Mouse (Mus musculus) hindbrain, embryonic 10.5 days (tissue): ENCODE results near the gene Kcna6. TPM values are rescaled to one million over a fixed set of nuclear protein-coding genes. Genes with fewer than 3 reads are reported as not detected.
A peak's percentile ranks its signal among the peaks of the same experiment; 100 is the strongest.

ENCODE experiments used
- DNase-seq: peaks from one replicate; pipeline ENCODE4 v3.0.0-alpha.2; 2017; ENCODE audit warnings: low spot score
- H3K27ac ChIP-seq: fragments of 300-500 bp; sonication (generic); 2 replicates; pipeline ENCODE4 v1.5.1; 2016; ENCODE audit warnings: mild to moderate bottlenecking, moderate library complexity
- H3K27me3 ChIP-seq: fragments of 300-500 bp; sonication (generic); 2 replicates; pipeline ENCODE4 v1.6.1; 2016; ENCODE audit warnings: mild to moderate bottlenecking; ENCODE audit not compliant: poor library complexity, insufficient read depth, severe bottlenecking
- H3K36me3 ChIP-seq: fragments of 300-500 bp; sonication (generic); 2 replicates; pipeline ENCODE4 v1.6.1; 2016; ENCODE audit warnings: mild to moderate bottlenecking, moderate library complexity
- H3K4me1 ChIP-seq: fragments of 300-500 bp; sonication (generic); replicated peaks from 2 replicates; pipeline ENCODE4 v1.6.1; 2016; ENCODE audit warnings: mild to moderate bottlenecking
- H3K4me3 ChIP-seq: fragments of 300-500 bp; sonication (generic); 2 replicates; pipeline ENCODE4 v1.5.1; 2016; ENCODE audit warnings: mild to moderate bottlenecking, moderate library complexity
- H3K9me3 ChIP-seq: fragments of 300-500 bp; sonication (generic); 2 replicates; pipeline ENCODE4 v1.6.1; 2016; ENCODE audit warnings: mild to moderate bottlenecking, moderate library complexity
- WGBS: fragments of 180-500 bp; shearing (Covaris S2); methylation state at CpG from one replicate; pipeline ENCODE4 v1.1.7; 2016; 5-methylcytosine and 5-hydroxymethylcytosine counted together
- polyA plus RNA-seq: library from polyadenylated mRNA; unstranded; fragments of >200 nt; fragmentation: Nextera tagmentation; extraction: Ambion mirVana; gene quantifications from 2 replicates; pipeline ENCODE4 v1.2.1, GENCODE M21; 2016

Kcna6 gene
- polyA plus RNA-seq, 1 experiment from 2014 or later = 6.7 TPM

GRCm38 (mm10) chr6:126712531-126712930 is 27.9 kb downstream of the Kcna6 start:
- Histone ChIP-seq H3K27me3 (no peaks in the 10 kb centered on the region), H3K9me3 (no peaks in the 10 kb centered on the region), H3K4me1 (no peaks in the 10 kb centered on the region), H3K36me3 (no peaks in the 10 kb centered on the region), H3K4me3 (no peak overlapping the region), H3K27ac (no peak overlapping the region)
- DNase-seq = no peak
- WGBS = 87% methylated on average over 6 of the region's 6 CpGs

GRCm38 (mm10) chr6:126705936-126706335 is 34.5 kb downstream of the Kcna6 start:
- Histone ChIP-seq H3K4me1 (peaks cover 21% of the 10 kb centered on the region), H3K36me3 (no peaks in the 10 kb centered on the region), H3K27me3 (peaks cover 10% of the 10 kb centered on the region), H3K9me3 (no peaks in the 10 kb centered on the region), H3K27ac (no peak overlapping the region), H3K4me3 (no peak overlapping the region)
- 83% methylated on average over 6 of the region's 6 CpGs for WGBS
- no peak for DNase-seq

GRCm38 (mm10) chr6:126704430-126704829 is 36.0 kb downstream of the Kcna6 start:
- Histone ChIP-seq H3K27me3 (peaks cover 18% of the 10 kb centered on the region), H3K4me1 (peaks cover 21% of the 10 kb centered on the region), H3K9me3 (no peaks in the 10 kb centered on the region), H3K27ac (0 out of 2 replicates have a peak overlapping the region, but pooled peaks have one; percentile 23), H3K36me3 (no peaks in the 10 kb centered on the region), H3K4me3 (no peak overlapping the region)
- WGBS = 30% methylated on average over 4 of the region's 4 CpGs
- peak; percentile 28 for DNase-seq

- Histone ChIP-seq H3K4me3 (peak overlapping the region; percentile 23; the same call in 1 of the 2 replicates), H3K27ac (no peak overlapping the region), H3K9me3 (no peaks in the 10 kb centered on the region), H3K4me1 (peaks cover 21% of the 10 kb centered on the region), H3K36me3 (no peaks in the 10 kb centered on the region), H3K27me3 (peaks cover 18% of the 10 kb centered on the region)
- 2% methylated on average over 12 of the region's 12 CpGs for WGBS
- DNase-seq = peak; percentile 82
These were observed 38.4 kb downstream of the Kcna6 start for GRCm38 (mm10) chr6:126702116-126702515.

GRCm38 (mm10) chr6:126701196-126701595 is 39.3 kb downstream of the Kcna6 start:
- no peaks in the 10 kb centered on the region for H3K36me3 ChIP-seq
- DNase-seq = no peak
- H3K4me3 ChIP-seq = no peak overlapping the region
- peaks cover 16% of the 10 kb centered on the region for H3K4me1 ChIP-seq
- peaks cover 18% of the 10 kb centered on the region for H3K27me3 ChIP-seq
- 78% methylated on average over 23 of the region's 23 CpGs for WGBS
- H3K9me3 ChIP-seq = no peaks in the 10 kb centered on the region
- no peak overlapping the region for H3K27ac ChIP-seq

GRCm38 (mm10) chr6:126699995-126700394 is 40.5 kb downstream of the Kcna6 start:
- H3K27ac ChIP-seq = no peak overlapping the region
- no peaks in the 10 kb centered on the region for H3K36me3 ChIP-seq
- peaks cover 11% of the 10 kb centered on the region for H3K4me1 ChIP-seq
- no peak for DNase-seq
- no peak overlapping the region for H3K4me3 ChIP-seq
- WGBS = 79% methylated on average over 5 of the region's 5 CpGs
- H3K9me3 ChIP-seq = no peaks in the 10 kb centered on the region
- H3K27me3 ChIP-seq = peaks cover 18% of the 10 kb centered on the region

- no peak overlapping the region for H3K27ac ChIP-seq
- H3K4me1 ChIP-seq = 0 out of 2 replicates have a peak, but pooled peaks cover 5% of the 10 kb centered on the region
- no peaks in the 10 kb centered on the region for H3K36me3 ChIP-seq
- no peak for DNase-seq
- 55% methylated on average over 4 of the region's 4 CpGs for WGBS
- H3K27me3 ChIP-seq = no peaks in the 10 kb centered on the region
- H3K9me3 ChIP-seq = no peaks in the 10 kb centered on the region
- no peak overlapping the region for H3K4me3 ChIP-seq
These were observed 53.4 kb downstream of the Kcna6 start for GRCm38 (mm10) chr6:126687120-126687519.

- H3K36me3 ChIP-seq = no peaks in the 10 kb centered on the region
- no peaks in the 10 kb centered on the region for H3K9me3 ChIP-seq
- 0 out of 2 replicates have a peak, but pooled peaks cover 5% of the 10 kb centered on the region for H3K4me1 ChIP-seq
- no peaks in the 10 kb centered on the region for H3K27me3 ChIP-seq
- no peak overlapping the region for H3K27ac ChIP-seq
- no peak for DNase-seq
- 68% methylated on average over 3 of the region's 3 CpGs for WGBS
- no peak overlapping the region for H3K4me3 ChIP-seq
These were observed 55.3 kb downstream of the Kcna6 start for GRCm38 (mm10) chr6:126685135-126685534.

GRCm38 (mm10) chr6:126678961-126679360 is 61.5 kb downstream of the Kcna6 start:
- Histone ChIP-seq H3K27me3 (peaks cover 17% of the 10 kb centered on the region), H3K36me3 (no peaks in the 10 kb centered on the region), H3K27ac (no peak overlapping the region), H3K4me3 (no peak overlapping the region), H3K9me3 (no peaks in the 10 kb centered on the region), H3K4me1 (0 out of 2 replicates have a peak, but pooled peaks cover 1% of the 10 kb centered on the region)
- WGBS = 66% methylated on average over 7 of the region's 7 CpGs
- peak; percentile 48 for DNase-seq

GRCm38 (mm10) chr6:126667001-126667400 is 73.5 kb downstream of the Kcna6 start:
- Histone ChIP-seq H3K9me3 (no peaks in the 10 kb centered on the region), H3K4me3 (no peak overlapping the region), H3K36me3 (no peaks in the 10 kb centered on the region), H3K27me3 (peaks cover 28% of the 10 kb centered on the region), H3K4me1 (peaks cover 13% of the 10 kb centered on the region), H3K27ac (no peak overlapping the region)
- no peak for DNase-seq
- 93% methylated on average over 5 of the region's 5 CpGs for WGBS

- Histone ChIP-seq H3K4me1 (peaks cover 13% of the 10 kb centered on the region), H3K27me3 (peaks cover 28% of the 10 kb centered on the region), H3K36me3 (no peaks in the 10 kb centered on the region), H3K27ac (no peak overlapping the region), H3K4me3 (no peak overlapping the region), H3K9me3 (no peaks in the 10 kb centered on the region)
- DNase-seq = no peak
- 50% methylated on average over 6 of the region's 6 CpGs for WGBS
These were observed 74.4 kb downstream of the Kcna6 start for GRCm38 (mm10) chr6:126666091-126666490.

GRCm38 (mm10) chr6:126664569-126664968 is 75.9 kb downstream of the Kcna6 start:
- Histone ChIP-seq H3K9me3 (no peaks in the 10 kb centered on the region), H3K4me3 (no peak overlapping the region), H3K27me3 (peaks cover 24% of the 10 kb centered on the region), H3K36me3 (no peaks in the 10 kb centered on the region), H3K4me1 (peaks cover 12% of the 10 kb centered on the region), H3K27ac (no peak overlapping the region)
- no peak for DNase-seq
- WGBS = 85% methylated on average over 3 of the region's 3 CpGs
